Mouse (Mus musculus) forebrain, embryonic 13.5 days (tissue): ENCODE data around the gene 2810004N23Rik. TPM values are rescaled to one million over a fixed set of nuclear protein-coding genes. Genes with fewer than 3 reads are reported as not detected.
"Not testable (repeated sequence)": the region's sequence is repeated elsewhere in the genome, so short reads cannot be mapped to it uniquely, and the experiment has no call there.

Experiments
- ATAC-seq: fragments of 200-750 bp; cut with Nextera tagmentation; 2 replicates; pipeline ENCODE4 v1.8.0; 2017
- H3K27ac ChIP-seq: fragments of 300-500 bp; sonication (generic); 2 replicates; pipeline ENCODE4 v1.5.1; 2015; ENCODE audit warnings: inconsistent platforms, mild to moderate bottlenecking, moderate library complexity
- H3K27me3 ChIP-seq: fragments of 300-500 bp; sonication (generic); 2 replicates; pipeline ENCODE4 v1.6.1; 2015; ENCODE audit warnings: mild to moderate bottlenecking, inconsistent platforms
- H3K36me3 ChIP-seq: fragments of 300-500 bp; sonication (generic); 2 replicates; pipeline ENCODE4 v1.6.1; 2015; ENCODE audit warnings: mild to moderate bottlenecking, inconsistent platforms; ENCODE audit not compliant: poor library complexity, severe bottlenecking
- H3K4me1 ChIP-seq: fragments of 300-500 bp; sonication (generic); 2 replicates; pipeline ENCODE4 v1.6.1; 2015; ENCODE audit warnings: inconsistent platforms
- H3K4me2 ChIP-seq: fragments of 300-500 bp; sonication (generic); 2 replicates; pipeline ENCODE4 v1.6.1; 2015; ENCODE audit warnings: inconsistent platforms, mild to moderate bottlenecking, moderate library complexity
- H3K4me3 ChIP-seq: fragments of 300-500 bp; sonication (generic); 2 replicates; pipeline ENCODE4 v1.5.1; 2015; ENCODE audit warnings: mild to moderate bottlenecking, inconsistent platforms
- H3K9ac ChIP-seq: fragments of 300-500 bp; sonication (generic); 2 replicates; pipeline ENCODE4 v1.6.1; 2015; ENCODE audit warnings: mild to moderate bottlenecking, inconsistent platforms
- H3K9me3 ChIP-seq: fragments of 300-500 bp; sonication (generic); replicated peaks from 2 replicates; pipeline ENCODE4 v1.6.1; 2016; ENCODE audit warnings: inconsistent platforms
- whole genome bisulfite sequencing: fragments of 180-500 bp; shearing (Covaris S2); methylation state at CpG from one replicate; pipeline ENCODE4 v1.1.7; 2015; 5-methylcytosine and 5-hydroxymethylcytosine counted together
- polyA plus RNA-seq: library from polyadenylated mRNA; unstranded; fragments of >200 nt; fragmentation: Nextera tagmentation; extraction: Ambion mirVana; gene quantifications from 2 replicates; pipeline ENCODE4 v1.2.1, GENCODE M21; 2015

The 2810004N23Rik gene
- polyA plus RNA-seq, 1 experiment from 2014 or later: 48.0 TPM

DNA sequence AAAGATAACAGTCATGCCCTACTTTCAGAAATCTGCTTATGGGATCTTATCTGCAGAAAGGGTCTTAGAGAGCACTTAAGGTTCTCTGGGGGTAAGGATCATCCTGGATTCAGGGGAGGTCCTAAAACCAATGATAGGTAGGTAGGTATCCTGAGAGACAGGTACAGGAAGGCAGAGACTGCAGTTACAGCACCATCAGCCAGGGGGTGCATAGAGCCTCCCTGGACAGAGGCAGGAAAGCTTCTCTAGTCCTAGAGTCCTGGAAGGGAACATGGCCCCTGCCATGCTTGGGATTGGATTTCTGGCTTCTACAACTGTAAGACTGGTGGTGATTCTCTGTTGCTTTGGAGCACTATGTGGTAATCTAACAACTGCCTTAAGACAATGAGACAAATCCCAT is 3.5 kb downstream of the 2810004N23Rik start:
- Histone ChIP-seq H3K9ac (no peak overlapping the region), H3K27ac (no peak overlapping the region), H3K27me3 (no peaks in the 10 kb centered on the region), H3K9me3 (peaks cover 8% of the 10 kb centered on the region; the same call in 1 of the 2 replicates), H3K4me2 (no peak overlapping the region), H3K4me1 (peaks cover 18% of the 10 kb centered on the region), H3K4me3 (no peak overlapping the region), H3K36me3 (peaks cover 65% of the 10 kb centered on the region)
- ATAC-seq: no peak

DNA sequence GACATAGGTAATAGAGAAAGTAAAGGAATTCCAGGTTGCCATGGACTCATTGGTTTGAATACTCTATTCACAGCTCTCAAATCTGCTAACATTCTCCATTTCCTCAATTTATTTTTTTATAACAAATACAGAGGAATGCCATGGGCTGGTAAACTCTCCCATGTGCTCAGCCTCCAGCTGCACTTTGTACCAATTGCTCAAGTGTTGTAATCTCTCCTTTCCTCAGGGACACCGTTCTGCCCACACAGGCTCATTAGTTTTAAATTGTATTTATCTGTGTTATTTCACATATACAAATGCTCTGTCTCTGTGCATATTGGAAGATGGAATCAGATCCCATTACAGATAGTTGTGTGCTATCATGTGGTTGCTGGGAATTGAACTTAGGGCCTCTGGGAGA is 9.4 kb downstream of the 2810004N23Rik start:
- H3K27me3 ChIP-seq: no peaks in the 10 kb centered on the region
- H3K9ac ChIP-seq: no peak overlapping the region
- peaks cover 63% of the 10 kb centered on the region for H3K36me3 ChIP-seq
- peaks cover 16% of the 10 kb centered on the region for H3K9me3 ChIP-seq
- no peak overlapping the region for H3K27ac ChIP-seq
- no peak overlapping the region for H3K4me2 ChIP-seq
- H3K4me1 ChIP-seq: no peaks in the 10 kb centered on the region
- 100% methylated on average over 1 of the region's 1 CpGs for WGBS
- no peak overlapping the region for H3K4me3 ChIP-seq
- ATAC-seq: no peak

DNA sequence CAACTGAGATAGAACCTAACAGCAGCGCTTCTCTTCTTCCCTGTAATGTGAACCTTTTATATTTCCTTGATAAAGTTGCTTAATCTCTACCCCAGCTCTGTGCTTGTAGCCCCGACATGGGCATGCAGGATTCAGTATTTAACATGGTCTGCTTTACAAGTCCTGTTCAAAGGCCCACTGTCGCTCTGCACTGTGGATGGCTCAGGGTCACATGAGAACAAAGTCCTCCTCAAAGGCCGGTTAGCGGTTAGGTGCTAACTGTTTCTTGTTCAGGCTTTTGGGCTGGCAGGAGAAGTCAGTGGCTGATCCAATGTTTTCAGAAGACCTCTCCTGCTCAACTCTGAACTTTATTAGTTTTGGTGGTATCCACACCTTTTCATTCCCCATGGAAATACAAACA is 17.3 kb downstream of the 2810004N23Rik start:
- H3K4me1 ChIP-seq: no peaks in the 10 kb centered on the region
- 93% methylated on average over 5 of the region's 5 CpGs for WGBS
- H3K36me3 ChIP-seq: peaks cover 32% of the 10 kb centered on the region
- no peak overlapping the region for H3K4me2 ChIP-seq
- ATAC-seq: no peak
- H3K9ac ChIP-seq: no peak overlapping the region
- no peak overlapping the region for H3K4me3 ChIP-seq
- H3K27me3 ChIP-seq: no peaks in the 10 kb centered on the region
- H3K9me3 ChIP-seq: no peaks in the 10 kb centered on the region
- no peak overlapping the region for H3K27ac ChIP-seq

DNA sequence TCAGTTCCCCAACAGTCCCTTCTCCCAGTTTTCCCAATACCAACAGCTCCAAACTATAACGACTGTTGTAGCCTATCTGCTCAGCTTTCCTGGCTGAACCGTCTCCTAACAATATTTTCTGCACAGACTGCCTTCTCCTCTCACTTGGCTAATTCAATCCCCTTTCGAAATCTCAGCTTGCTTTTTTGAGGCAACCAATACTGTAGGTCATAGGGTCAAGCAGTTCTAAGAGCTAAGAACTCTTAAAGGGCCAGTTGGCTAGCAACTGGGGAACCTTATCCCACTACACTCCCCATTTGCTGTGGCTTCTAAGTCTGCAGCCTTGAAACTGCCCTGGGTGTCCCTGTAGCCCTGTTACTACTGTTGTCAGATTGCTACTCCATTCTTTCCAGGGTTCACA is 17.8 kb downstream of the 2810004N23Rik start:
- no peak overlapping the region for H3K4me2 ChIP-seq
- no peak overlapping the region for H3K4me3 ChIP-seq
- peaks cover 36% of the 10 kb centered on the region for H3K36me3 ChIP-seq
- H3K4me1 ChIP-seq: no peaks in the 10 kb centered on the region
- no peak for ATAC-seq
- no peaks in the 10 kb centered on the region for H3K27me3 ChIP-seq
- 66% methylated on average over 3 of the region's 3 CpGs for WGBS
- H3K9ac ChIP-seq: no peak overlapping the region
- no peak overlapping the region for H3K27ac ChIP-seq
- no peaks in the 10 kb centered on the region for H3K9me3 ChIP-seq

DNA sequence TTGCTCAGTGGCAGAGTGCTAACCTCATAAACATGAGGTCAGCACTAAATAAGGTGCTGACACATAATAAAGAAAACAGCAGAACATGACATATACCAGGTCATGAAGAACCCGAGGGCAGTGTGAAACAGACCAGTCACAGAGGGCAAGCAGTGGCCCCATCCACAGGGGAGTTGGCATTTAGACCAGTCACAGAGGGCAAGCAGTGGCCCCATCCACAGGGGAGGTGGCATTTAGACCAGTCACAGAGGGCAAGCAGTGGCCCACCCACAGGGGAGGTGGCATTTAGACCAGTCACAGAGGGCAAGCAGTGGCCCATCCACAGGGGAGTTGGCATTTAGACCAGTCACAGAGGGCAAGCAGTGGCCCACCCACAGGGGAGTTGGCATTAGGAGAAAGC is 20.0 kb downstream of the 2810004N23Rik start:
- H3K27me3 ChIP-seq, H3K9me3 ChIP-seq, H3K9ac ChIP-seq, ATAC-seq, H3K27ac ChIP-seq, H3K4me2 ChIP-seq, H3K4me3 ChIP-seq, H3K4me1 ChIP-seq: not testable (repeated sequence)
- WGBS: 83% methylated on average over 1 of the region's 1 CpGs
- H3K36me3 ChIP-seq: peaks cover 58% of the 10 kb centered on the region

DNA sequence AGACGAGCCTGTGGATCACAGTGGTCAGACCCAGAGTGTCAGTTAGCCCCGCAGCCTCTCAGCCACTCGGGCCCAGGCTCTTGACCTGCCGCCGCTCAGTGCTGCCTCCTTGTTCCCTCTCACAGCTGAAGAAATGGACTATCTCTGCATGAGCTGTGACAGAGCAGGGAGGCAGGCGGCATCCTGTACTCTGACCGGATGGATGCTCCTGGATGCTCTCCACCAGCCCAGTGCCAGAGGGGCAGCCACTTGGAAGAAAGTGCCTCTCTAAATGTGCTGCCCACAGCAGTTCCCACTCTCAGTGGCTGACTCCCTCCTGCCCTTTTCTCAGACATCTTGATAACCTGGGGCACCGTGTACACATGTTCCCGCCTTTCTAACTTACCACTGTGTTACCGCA is 21.1 kb downstream of the 2810004N23Rik start:
- no peak for ATAC-seq
- H3K9ac ChIP-seq: no peak overlapping the region

DNA sequence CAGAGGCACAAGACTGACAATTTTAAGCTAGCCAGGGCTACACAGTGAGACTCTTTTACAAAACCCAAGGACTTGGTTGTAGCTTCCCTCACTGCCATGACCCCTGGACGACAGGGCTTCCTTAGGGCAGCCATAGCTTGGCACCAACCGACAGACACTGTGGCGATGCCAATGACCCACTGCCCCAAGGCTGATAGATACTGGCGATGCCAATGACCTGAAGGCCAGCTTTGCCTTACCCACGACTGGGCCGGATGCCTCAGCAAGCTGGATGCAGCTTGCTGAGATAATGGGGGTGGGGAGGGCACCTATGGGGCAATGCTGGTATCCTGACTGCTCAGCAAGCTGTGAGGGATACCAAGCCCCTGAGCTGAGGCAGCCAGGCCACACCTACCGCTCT is 22.0 kb downstream of the 2810004N23Rik start:
- peaks cover 66% of the 10 kb centered on the region for H3K36me3 ChIP-seq
- WGBS: 93% methylated on average over 7 of the region's 7 CpGs

More for the DNA sequence above, 21.1 kb downstream of the 2810004N23Rik start:
- no peaks in the 10 kb centered on the region for H3K4me1 ChIP-seq
- H3K4me2 ChIP-seq: no peak overlapping the region
- no peaks in the 10 kb centered on the region for H3K9me3 ChIP-seq
- H3K4me3 ChIP-seq: no peak overlapping the region
- no peak overlapping the region for H3K27ac ChIP-seq
- H3K36me3 ChIP-seq: peaks cover 66% of the 10 kb centered on the region
- H3K27me3 ChIP-seq: no peaks in the 10 kb centered on the region
- WGBS: 91% methylated on average over 10 of the region's 10 CpGs

DNA sequence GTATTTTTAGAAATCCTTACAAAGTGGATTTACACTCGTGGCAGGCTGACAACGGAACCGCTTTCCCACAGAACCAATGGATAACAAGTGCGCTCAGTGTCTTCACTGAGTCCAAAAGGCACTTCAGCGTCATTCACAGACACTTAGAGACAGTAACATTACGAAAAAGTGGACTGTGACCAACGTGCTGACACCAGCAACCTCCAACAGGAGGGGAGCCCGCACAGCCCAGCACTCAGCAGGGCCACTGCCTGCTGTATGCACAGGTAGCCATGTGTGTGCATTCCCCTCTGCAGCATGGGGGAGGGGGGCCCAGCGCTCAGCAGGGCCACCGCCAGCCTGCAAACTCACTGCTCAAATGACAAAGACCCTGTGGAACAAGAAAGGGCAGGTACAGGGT is 23.5 kb downstream of the 2810004N23Rik start:
- Histone ChIP-seq H3K4me3 (no peak overlapping the region), H3K9me3 (no peaks in the 10 kb centered on the region), H3K27ac (no peak overlapping the region), H3K27me3 (no peaks in the 10 kb centered on the region), H3K4me2 (no peak overlapping the region), H3K4me1 (no peaks in the 10 kb centered on the region), H3K36me3 (peaks cover 58% of the 10 kb centered on the region), H3K9ac (no peak overlapping the region)
- no peak for ATAC-seq
- 92% methylated on average over 10 of the region's 10 CpGs for WGBS

More for the DNA sequence above, 22.0 kb downstream of the 2810004N23Rik start:
- Histone ChIP-seq H3K27me3 (no peaks in the 10 kb centered on the region), H3K4me1 (no peaks in the 10 kb centered on the region), H3K27ac (no peak overlapping the region), H3K4me3 (no peak overlapping the region), H3K9me3 (no peaks in the 10 kb centered on the region), H3K9ac (no peak overlapping the region), H3K4me2 (no peak overlapping the region)
- ATAC-seq: no peak

DNA sequence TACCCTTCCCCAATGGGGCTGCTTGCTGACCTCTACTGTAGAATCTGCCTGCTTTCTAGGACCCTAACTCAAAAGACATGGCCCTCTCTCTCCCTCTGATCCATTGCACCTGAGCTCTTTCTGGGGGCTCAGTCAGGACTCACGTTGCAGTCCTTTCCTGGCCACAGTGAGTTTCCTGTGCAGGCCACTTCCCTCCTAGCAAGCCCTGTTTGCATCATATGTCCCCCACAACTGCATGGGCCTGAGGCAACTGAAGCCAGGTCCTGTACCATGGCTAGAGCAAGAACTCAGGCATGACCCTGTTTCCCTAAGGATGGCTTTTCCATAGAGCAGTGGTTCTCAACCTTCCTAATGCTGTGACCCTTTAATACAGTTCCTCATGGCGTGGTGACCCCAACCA is 25.0 kb downstream of the 2810004N23Rik start:
- Histone ChIP-seq H3K36me3 (peaks cover 49% of the 10 kb centered on the region), H3K27ac (no peak overlapping the region), H3K9me3 (no peaks in the 10 kb centered on the region), H3K4me1 (no peaks in the 10 kb centered on the region), H3K9ac (no peak overlapping the region), H3K4me2 (no peak overlapping the region), H3K27me3 (no peaks in the 10 kb centered on the region), H3K4me3 (no peak overlapping the region)
- 83% methylated on average over 2 of the region's 2 CpGs for WGBS
- no peak for ATAC-seq

DNA sequence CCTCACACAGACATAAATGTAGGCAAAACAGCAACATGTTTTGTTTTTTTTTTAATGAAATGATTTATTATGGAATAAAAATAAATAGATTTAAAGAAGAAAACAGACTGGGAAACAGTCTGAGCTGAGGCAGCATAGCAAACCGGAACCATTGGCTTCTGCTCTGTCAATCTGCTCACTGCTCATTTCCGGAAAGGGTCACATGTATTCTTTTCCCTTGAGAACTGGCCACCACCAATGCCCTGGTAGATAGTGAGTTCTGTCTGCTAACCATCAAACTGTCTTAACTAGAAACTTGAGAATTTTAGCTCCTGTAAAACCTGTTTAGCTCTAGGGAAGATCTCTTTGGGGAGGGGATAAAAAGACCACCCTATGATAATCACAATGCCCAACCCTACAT is 26.0 kb downstream of the 2810004N23Rik start:
- no peak overlapping the region for H3K27ac ChIP-seq
- H3K36me3 ChIP-seq: peaks cover 47% of the 10 kb centered on the region
- WGBS: 94% methylated on average over 2 of the region's 2 CpGs

DNA sequence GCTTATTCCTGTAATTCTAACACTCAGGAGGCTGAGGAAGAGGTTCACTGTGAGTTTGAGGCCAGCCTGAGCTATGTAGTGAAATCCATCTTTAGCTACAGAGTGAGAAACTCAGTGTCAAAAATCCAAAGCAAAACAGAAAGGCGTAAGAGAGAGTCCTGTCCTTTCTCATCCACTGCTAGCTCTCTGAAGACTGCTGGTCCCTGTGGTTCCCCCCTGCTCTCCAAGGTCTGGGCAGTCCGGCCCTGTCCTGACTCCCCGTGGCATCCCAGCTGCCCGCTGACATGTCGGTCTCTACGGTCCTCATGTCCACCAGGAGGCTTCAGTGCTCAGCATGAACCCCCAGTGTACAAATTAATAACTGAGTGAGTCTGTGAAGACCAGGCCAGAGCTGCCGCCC is 26.6 kb downstream of the 2810004N23Rik start:
- WGBS: 86% methylated on average over 7 of the region's 7 CpGs
- H3K27me3 ChIP-seq: no peaks in the 10 kb centered on the region
- H3K27ac ChIP-seq: no peak overlapping the region
- peaks cover 41% of the 10 kb centered on the region for H3K36me3 ChIP-seq
- no peak for ATAC-seq
- H3K4me1 ChIP-seq: no peaks in the 10 kb centered on the region
- H3K4me3 ChIP-seq: no peak overlapping the region
- no peak overlapping the region for H3K9ac ChIP-seq
- H3K4me2 ChIP-seq: no peak overlapping the region
- H3K9me3 ChIP-seq: no peaks in the 10 kb centered on the region

More for the DNA sequence above, 26.0 kb downstream of the 2810004N23Rik start:
- Histone ChIP-seq H3K9me3 (no peaks in the 10 kb centered on the region), H3K9ac (no peak overlapping the region), H3K27me3 (no peaks in the 10 kb centered on the region), H3K4me2 (no peak overlapping the region), H3K4me1 (no peaks in the 10 kb centered on the region), H3K4me3 (no peak overlapping the region)
- no peak for ATAC-seq

DNA sequence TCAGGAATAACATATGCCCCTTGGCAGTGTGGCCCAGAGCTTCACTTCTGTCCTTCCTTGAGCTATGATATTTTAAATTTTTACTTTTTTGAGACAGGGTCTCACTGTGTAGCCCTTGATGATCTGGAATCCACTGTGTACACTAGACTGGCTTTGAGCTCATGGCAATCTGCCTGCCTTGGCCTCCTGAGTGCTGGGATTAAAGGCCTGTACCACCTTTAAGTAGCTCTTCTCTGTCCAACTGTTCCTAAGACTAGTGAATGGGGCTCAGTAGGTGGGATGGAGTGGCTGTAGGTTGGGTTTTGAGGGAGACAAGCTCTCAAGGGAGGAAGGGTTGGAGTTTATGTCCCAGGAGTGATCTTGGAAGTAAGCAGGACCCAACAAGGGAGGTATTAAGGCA is 27.1 kb downstream of the 2810004N23Rik start:
- no peak overlapping the region for H3K4me3 ChIP-seq
- no peaks in the 10 kb centered on the region for H3K27me3 ChIP-seq
- H3K9me3 ChIP-seq: no peaks in the 10 kb centered on the region
- no peak overlapping the region for H3K27ac ChIP-seq
- H3K36me3 ChIP-seq: peaks cover 37% of the 10 kb centered on the region
- no peaks in the 10 kb centered on the region for H3K4me1 ChIP-seq
- no peak overlapping the region for H3K9ac ChIP-seq
- no peak overlapping the region for H3K4me2 ChIP-seq
- no peak for ATAC-seq

DNA sequence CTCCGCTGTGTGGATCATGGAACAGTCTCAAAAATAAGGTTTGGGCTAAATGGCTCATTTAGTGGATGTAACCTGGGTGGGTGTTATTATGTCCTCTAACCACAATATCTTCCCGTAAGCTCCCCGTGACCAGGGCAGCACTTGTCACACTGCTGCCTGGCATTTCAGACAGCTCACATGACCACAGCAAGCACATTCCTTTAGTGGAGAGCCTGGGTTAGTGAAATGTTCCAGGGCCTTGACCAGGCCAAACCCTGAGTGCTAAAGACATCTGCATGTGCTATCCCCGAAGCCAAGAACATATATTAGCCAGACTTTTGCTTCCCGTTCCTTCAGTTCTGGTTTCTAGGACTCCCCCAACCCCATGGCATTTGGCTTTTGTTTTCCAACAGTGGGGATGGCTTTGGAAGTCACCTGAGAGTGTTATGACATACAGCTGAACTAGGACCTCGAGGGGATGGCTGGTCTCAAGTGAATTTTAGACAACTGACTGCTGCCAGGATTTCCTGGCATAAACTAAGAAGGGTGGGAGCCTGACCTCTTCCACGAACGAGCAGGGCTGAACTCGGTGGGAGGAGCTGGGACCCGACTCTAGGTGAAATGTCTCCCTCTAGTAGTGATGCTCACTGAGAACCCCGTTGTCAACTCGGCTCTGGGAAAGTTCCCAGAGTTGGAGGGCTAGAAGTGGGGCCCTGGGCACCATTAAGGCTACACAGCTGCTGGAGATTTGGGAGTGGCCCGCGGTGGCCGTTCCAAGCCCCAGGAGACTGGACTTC is 29.3 kb downstream of the 2810004N23Rik start:
- no peaks in the 10 kb centered on the region for H3K4me1 ChIP-seq
- H3K4me3 ChIP-seq: no peak overlapping the region
- no peak overlapping the region for H3K4me2 ChIP-seq
- H3K9me3 ChIP-seq: no peaks in the 10 kb centered on the region
- no peak overlapping the region for H3K27ac ChIP-seq
- no peak for ATAC-seq
- no peak overlapping the region for H3K9ac ChIP-seq
- 0 out of 2 replicates have a peak, but pooled peaks cover 9% of the 10 kb centered on the region for H3K27me3 ChIP-seq
- 49% methylated on average over 15 of the region's 15 CpGs for WGBS
- peaks cover 25% of the 10 kb centered on the region for H3K36me3 ChIP-seq
